Mouse (Mus musculus): ENCODE data around the gene Vmn1r85. TPM values are rescaled to one million over a fixed set of nuclear protein-coding genes. Genes with fewer than 3 reads are reported as not detected.
"Not testable (repeated sequence)": the region's sequence is repeated elsewhere in the genome, so short reads cannot be mapped to it uniquely, and the experiment has no call there.

The Vmn1r85 gene
- polyA plus RNA-seq (2014; fragmentation: Nextera tagmentation; extraction: Ambion mirVana) = not detected in 2 replicates

- Histone ChIP-seq H3K4me3 (ENCODE audit: low read depth, low read length) (no peak within 1 kb of the TSS), H3K36me3 (ENCODE audit: control insufficient read depth, insufficient read depth, low read length) (no peaks in the 10 kb centered on the region), H3K9me3 (ENCODE audit: control insufficient read depth, low read length) (no peaks in the 10 kb centered on the region), H3K9ac (ENCODE audit: low read depth, low read length) (no peak within 1 kb of the TSS), H3K27me3 (replicated peaks; ENCODE audit: control insufficient read depth, insufficient read depth, low read length) (no peaks in the 10 kb centered on the region), H3K4me1 (replicated peaks; ENCODE audit: control insufficient read depth, insufficient read depth, low read length) (no peaks in the 10 kb centered on the region), H3K4me2 (no peak within 1 kb of the TSS), H3K27ac (ENCODE audit: low read depth, low read length) (no peak within 1 kb of the TSS)
- WGBS = 53% methylated on average over 3 of the region's 3 CpGs
- no peak for ATAC-seq (replicated peaks; ENCODE audit: low FRiP score)
- DNase-seq (ENCODE audit: low spot score) = no peak
These were observed at the start of gene Vmn1r85 for GRCm38 (mm10) chr7:13095073-13095472. Gene Vmn1r85 (minus strand): TSS chr7:13095173.

- ATAC-seq (replicated peaks; ENCODE audit: low FRiP score) = no peak
These were observed 45.1 kb upstream of the Vmn1r85 start, which contains the start of gene Vmn1r87 for GRCm38 (mm10) chr7:13140057-13140456. Gene Vmn1r87 (minus strand): TSS chr7:13140157.

DNA sequence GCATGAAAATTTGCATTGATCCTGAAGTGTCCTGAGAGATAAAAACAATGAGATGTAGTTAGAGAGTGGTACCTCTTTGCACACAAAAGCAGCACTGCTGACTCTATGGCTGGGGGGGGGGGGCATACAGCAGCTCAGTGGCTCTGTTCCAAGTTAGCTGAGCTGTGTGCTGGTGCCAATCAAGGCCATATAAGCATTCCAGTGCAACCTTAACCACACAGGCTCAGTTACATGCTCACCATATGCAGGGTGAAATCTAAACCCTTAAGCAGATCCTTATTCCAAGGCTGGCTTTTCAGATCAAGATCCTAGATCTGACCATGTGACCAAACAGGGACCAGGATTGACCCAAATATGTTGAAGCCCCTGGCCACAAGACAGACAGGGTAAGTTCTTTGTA, 42.4 kb upstream of the Vmn1r85 start:
- no peaks in the 10 kb centered on the region for H3K27me3 ChIP-seq (replicated peaks; ENCODE audit: control insufficient read depth, insufficient read depth, low read length)
- no peaks in the 10 kb centered on the region for H3K4me1 ChIP-seq (replicated peaks; ENCODE audit: control insufficient read depth, insufficient read depth, low read length)
- no peak overlapping the region for H3K9ac ChIP-seq (ENCODE audit: low read depth, low read length)
- H3K4me3 ChIP-seq (ENCODE audit: low read depth, low read length) = no peak overlapping the region
- H3K4me2 ChIP-seq = no peak overlapping the region
- no peaks in the 10 kb centered on the region for H3K36me3 ChIP-seq (ENCODE audit: control insufficient read depth, insufficient read depth, low read length)
- H3K27ac ChIP-seq (ENCODE audit: low read depth, low read length) = no peak overlapping the region
- DNase-seq (ENCODE audit: low spot score) (no peak), ATAC-seq (replicated peaks; ENCODE audit: low FRiP score) (no peak)
- H3K9me3 ChIP-seq (ENCODE audit: control insufficient read depth, low read length) = no peaks in the 10 kb centered on the region

More at GRCm38 (mm10) chr7:13140057-13140456, 45.1 kb upstream of the Vmn1r85 start, which contains the start of gene Vmn1r87:
- Histone ChIP-seq H3K27me3 (replicated peaks; ENCODE audit: control insufficient read depth, insufficient read depth, low read length) (no peaks in the 10 kb centered on the region), H3K4me3 (ENCODE audit: low read depth, low read length) (no peak within 1 kb of the TSS), H3K4me1 (replicated peaks; ENCODE audit: control insufficient read depth, insufficient read depth, low read length) (no peaks in the 10 kb centered on the region), H3K9me3 (ENCODE audit: control insufficient read depth, low read length) (no peaks in the 10 kb centered on the region), H3K9ac (ENCODE audit: low read depth, low read length) (no peak within 1 kb of the TSS), H3K4me2 (no peak within 1 kb of the TSS), H3K27ac (ENCODE audit: low read depth, low read length) (no peak within 1 kb of the TSS), H3K36me3 (ENCODE audit: control insufficient read depth, insufficient read depth, low read length) (no peaks in the 10 kb centered on the region)
- DNase-seq (ENCODE audit: low spot score) = no peak
- 68% methylated on average over 1 of the region's 1 CpGs for WGBS

GRCm38 (mm10) chr7:13131856-13132255, 36.9 kb upstream of the Vmn1r85 start:
- Histone ChIP-seq H3K27ac (ENCODE audit: low read depth, low read length) (no peak overlapping the region), H3K4me2 (no peak overlapping the region), H3K9ac (ENCODE audit: low read depth, low read length) (no peak overlapping the region), H3K4me1 (replicated peaks; ENCODE audit: control insufficient read depth, insufficient read depth, low read length) (no peaks in the 10 kb centered on the region), H3K9me3 (ENCODE audit: control insufficient read depth, low read length) (no peaks in the 10 kb centered on the region), H3K4me3 (ENCODE audit: low read depth, low read length) (no peak overlapping the region), H3K36me3 (ENCODE audit: control insufficient read depth, insufficient read depth, low read length) (no peaks in the 10 kb centered on the region), H3K27me3 (replicated peaks; ENCODE audit: control insufficient read depth, insufficient read depth, low read length) (no peaks in the 10 kb centered on the region)
- no peak for DNase-seq (ENCODE audit: low spot score)
- WGBS = 76% methylated on average over 2 of the region's 2 CpGs
- no peak for ATAC-seq (replicated peaks; ENCODE audit: low FRiP score)

DNA sequence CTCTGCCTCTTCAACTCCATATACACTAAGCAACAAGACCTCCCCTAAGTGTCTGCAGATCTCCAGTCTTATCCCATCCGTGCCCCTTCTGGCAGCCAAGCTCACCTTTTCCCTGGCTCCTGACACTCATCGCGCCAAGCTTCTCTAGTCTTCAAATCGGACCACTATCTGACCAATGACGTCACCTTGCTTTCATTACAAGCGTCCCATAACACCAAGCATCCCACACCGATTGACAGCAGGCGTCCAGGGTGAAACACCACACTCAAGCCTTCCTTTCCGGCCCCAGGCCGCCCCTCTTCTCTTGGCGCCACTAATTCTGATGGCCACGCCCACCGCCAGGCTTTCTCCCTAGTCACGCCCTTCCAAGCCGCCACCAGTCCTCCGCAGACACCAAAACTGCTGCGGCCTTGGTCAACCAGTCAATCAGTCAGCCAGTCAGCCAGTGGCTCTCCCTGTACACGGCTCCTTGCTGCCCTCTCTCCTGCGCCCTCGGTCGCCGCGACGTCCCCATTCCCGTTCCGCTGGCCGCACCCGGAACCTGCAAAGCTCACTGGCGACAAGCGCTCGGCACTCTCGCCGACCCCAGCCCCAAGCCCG, 28.7 kb upstream of the Vmn1r85 start:
- ATAC-seq (replicated peaks; ENCODE audit: low FRiP score) = peak; percentile 90
- DNase-seq (ENCODE audit: low spot score); H3K9ac ChIP-seq (ENCODE audit: low read depth, low read length); H3K27ac ChIP-seq (ENCODE audit: low read depth, low read length); H3K27me3 ChIP-seq (replicated peaks; ENCODE audit: control insufficient read depth, insufficient read depth, low read length); H3K36me3 ChIP-seq (ENCODE audit: control insufficient read depth, insufficient read depth, low read length); H3K9me3 ChIP-seq (ENCODE audit: control insufficient read depth, low read length); H3K4me1 ChIP-seq (replicated peaks; ENCODE audit: control insufficient read depth, insufficient read depth, low read length): not testable (repeated sequence)
- WGBS = 2% methylated on average over 17 of the region's 34 CpGs
- Histone ChIP-seq H3K4me3 (ENCODE audit: low read depth, low read length) (peak overlapping the region; percentile 26; the same call in 1 of the 2 replicates), H3K4me2 (peak overlapping the region; percentile 44)

DNA sequence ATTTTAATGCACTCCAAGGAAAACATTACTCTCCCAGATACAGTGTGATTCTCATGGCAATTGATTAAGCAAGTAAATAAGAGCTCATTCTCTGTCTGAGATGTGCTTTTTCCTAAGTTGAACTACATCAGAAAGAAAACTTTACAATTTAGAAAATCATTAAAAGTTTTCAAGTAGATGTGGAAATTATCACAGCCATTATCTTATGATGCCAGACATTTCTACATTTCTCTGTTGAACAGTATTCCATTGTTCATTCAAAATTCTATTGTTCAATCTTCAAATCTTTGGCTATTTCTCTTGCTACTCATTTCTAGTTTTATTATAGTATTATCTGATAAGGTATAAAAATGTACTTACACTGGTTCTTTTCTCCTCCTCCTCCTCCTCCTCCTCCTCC, 24.8 kb upstream of the Vmn1r85 start, which contains the start of gene Vmn1r86:
Gene Vmn1r86 (minus strand): TSS at position 101 of the 400 bp plus-strand sequence.
- Histone ChIP-seq H3K4me3 (ENCODE audit: low read depth, low read length) (no peak within 1 kb of the TSS), H3K9ac (ENCODE audit: low read depth, low read length) (no peak within 1 kb of the TSS), H3K27me3 (replicated peaks; ENCODE audit: control insufficient read depth, insufficient read depth, low read length) (no peaks in the 10 kb centered on the region), H3K27ac (ENCODE audit: low read depth, low read length) (no peak within 1 kb of the TSS), H3K4me1 (replicated peaks; ENCODE audit: control insufficient read depth, insufficient read depth, low read length) (no peaks in the 10 kb centered on the region), H3K9me3 (ENCODE audit: control insufficient read depth, low read length) (no peaks in the 10 kb centered on the region), H3K36me3 (ENCODE audit: control insufficient read depth, insufficient read depth, low read length) (no peaks in the 10 kb centered on the region), H3K4me2 (no peak within 1 kb of the TSS)
- ATAC-seq (replicated peaks; ENCODE audit: low FRiP score) = no peak
- no peak for DNase-seq (ENCODE audit: low spot score)

GRCm38 (mm10) chr7:13072293-13072692, 22.7 kb downstream of the Vmn1r85 start:
- ATAC-seq (replicated peaks; ENCODE audit: low FRiP score) (no peak), DNase-seq (ENCODE audit: low spot score) (no peak)
- 45% methylated on average over 5 of the region's 5 CpGs for WGBS
- H3K9me3 ChIP-seq (ENCODE audit: control insufficient read depth, low read length) = no peaks in the 10 kb centered on the region
- H3K27ac ChIP-seq (ENCODE audit: low read depth, low read length) = no peak overlapping the region
- H3K4me3 ChIP-seq (ENCODE audit: low read depth, low read length) = no peak overlapping the region
- H3K27me3 ChIP-seq (replicated peaks; ENCODE audit: control insufficient read depth, insufficient read depth, low read length) = no peaks in the 10 kb centered on the region
- no peaks in the 10 kb centered on the region for H3K36me3 ChIP-seq (ENCODE audit: control insufficient read depth, insufficient read depth, low read length)
- no peak overlapping the region for H3K4me2 ChIP-seq
- no peaks in the 10 kb centered on the region for H3K4me1 ChIP-seq (replicated peaks; ENCODE audit: control insufficient read depth, insufficient read depth, low read length)
- H3K9ac ChIP-seq (ENCODE audit: low read depth, low read length) = no peak overlapping the region

- ATAC-seq (replicated peaks; ENCODE audit: low FRiP score) = not testable (repeated sequence)
These were observed 31.6 kb downstream of the Vmn1r85 start for GRCm38 (mm10) chr7:13063399-13063798.

GRCm38 (mm10) chr7:13059536-13059935, 35.4 kb downstream of the Vmn1r85 start:
- H3K4me1 ChIP-seq (replicated peaks; ENCODE audit: control insufficient read depth, insufficient read depth, low read length) = 0 out of 2 replicates have a peak, but pooled peaks cover 3% of the 10 kb centered on the region
- DNase-seq (ENCODE audit: low spot score) (no peak), ATAC-seq (replicated peaks; ENCODE audit: low FRiP score) (no peak)
- no peaks in the 10 kb centered on the region for H3K36me3 ChIP-seq (ENCODE audit: control insufficient read depth, insufficient read depth, low read length)
- no peak overlapping the region for H3K9ac ChIP-seq (ENCODE audit: low read depth, low read length)
- no peak overlapping the region for H3K27ac ChIP-seq (ENCODE audit: low read depth, low read length)
- peaks cover under 1% of the 10 kb centered on the region; the same call in 1 of the 2 replicates for H3K9me3 ChIP-seq (ENCODE audit: control insufficient read depth, low read length)
- no peaks in the 10 kb centered on the region for H3K27me3 ChIP-seq (replicated peaks; ENCODE audit: control insufficient read depth, insufficient read depth, low read length)
- WGBS = 87% methylated on average over 9 of the region's 9 CpGs
- H3K4me3 ChIP-seq (ENCODE audit: low read depth, low read length) = no peak overlapping the region
- H3K4me2 ChIP-seq = no peak overlapping the region

More at GRCm38 (mm10) chr7:13063399-13063798, 31.6 kb downstream of the Vmn1r85 start:
- not testable (repeated sequence) for H3K27ac ChIP-seq (ENCODE audit: low read depth, low read length); H3K4me3 ChIP-seq (ENCODE audit: low read depth, low read length); H3K9ac ChIP-seq (ENCODE audit: low read depth, low read length); H3K27me3 ChIP-seq (replicated peaks; ENCODE audit: control insufficient read depth, insufficient read depth, low read length); DNase-seq (ENCODE audit: low spot score); H3K36me3 ChIP-seq (ENCODE audit: control insufficient read depth, insufficient read depth, low read length); H3K4me2 ChIP-seq; H3K9me3 ChIP-seq (ENCODE audit: control insufficient read depth, low read length); H3K4me1 ChIP-seq (replicated peaks; ENCODE audit: control insufficient read depth, insufficient read depth, low read length)
- 63% methylated on average over 2 of the region's 2 CpGs for WGBS
